Mouse (Mus musculus): ENCODE measurements around the gene H1f0. TPM values are rescaled to one million over a fixed set of nuclear protein-coding genes. Genes with fewer than 3 reads are reported as not detected.
A peak's percentile ranks its signal among the peaks of the same experiment; 100 is the strongest.

H1f0 gene
- polyA plus RNA-seq, 1 experiment from 2014 or later, result 340 TPM

GRCm38 (mm10) chr15:79051461-79052360, 23.5 kb downstream of the H1f0 start:
- no peak for ATAC-seq (ENCODE audit: insufficient read depth, low FRiP score, low TSS enrichment)
- Histone ChIP-seq H3K36me3 (ENCODE audit: control insufficient read depth, insufficient read depth, low read length) (peaks cover 16% of the 10 kb centered on the region), H3K27ac (ENCODE audit: low read depth, low read length) (no peak overlapping the region), H3K9me3 (ENCODE audit: control insufficient read depth, low read length) (no peaks in the 10 kb centered on the region), H3K9ac (ENCODE audit: low read length) (no peak overlapping the region), H3K27me3 (ENCODE audit: control insufficient read depth, insufficient read depth, low read length) (no peaks in the 10 kb centered on the region), H3K4me2 (ENCODE audit: low read depth) (no peak overlapping the region), H3K4me1 (ENCODE audit: control insufficient read depth, insufficient read depth, low read length) (peaks cover 3% of the 10 kb centered on the region; the same call in 1 of the 2 replicates), H3K4me3 (ENCODE audit: low read depth, low read length) (no peak overlapping the region)
- no peak for DNase-seq (ENCODE audit: low spot score)
- 77% methylated on average over 13 of the region's 13 CpGs for WGBS

GRCm38 (mm10) chr15:79052366-79052765, 24.1 kb downstream of the H1f0 start:
- H3K36me3 ChIP-seq (ENCODE audit: control insufficient read depth, insufficient read depth, low read length), result peaks cover 16% of the 10 kb centered on the region
- no peaks in the 10 kb centered on the region for H3K27me3 ChIP-seq (ENCODE audit: control insufficient read depth, insufficient read depth, low read length)
- no peak for DNase-seq (ENCODE audit: low spot score)
- H3K27ac ChIP-seq (ENCODE audit: low read depth, low read length), result no peak overlapping the region
- no peak overlapping the region for H3K4me3 ChIP-seq (ENCODE audit: low read depth, low read length)
- H3K9ac ChIP-seq (ENCODE audit: low read length), result no peak overlapping the region
- ATAC-seq (ENCODE audit: insufficient read depth, low FRiP score, low TSS enrichment), result no peak
- H3K4me2 ChIP-seq (ENCODE audit: low read depth), result no peak overlapping the region
- no peaks in the 10 kb centered on the region for H3K9me3 ChIP-seq (ENCODE audit: control insufficient read depth, low read length)
- WGBS, result 77% methylated on average over 2 of the region's 2 CpGs
- peaks cover 3% of the 10 kb centered on the region; the same call in 1 of the 2 replicates for H3K4me1 ChIP-seq (ENCODE audit: control insufficient read depth, insufficient read depth, low read length)

GRCm38 (mm10) chr15:79056601-79057000, 28.4 kb downstream of the H1f0 start:
- Histone ChIP-seq H3K4me3 (ENCODE audit: low read depth, low read length) (no peak overlapping the region), H3K4me2 (ENCODE audit: low read depth) (no peak overlapping the region), H3K27ac (ENCODE audit: low read depth, low read length) (no peak overlapping the region), H3K4me1 (ENCODE audit: control insufficient read depth, insufficient read depth, low read length) (no peaks in the 10 kb centered on the region), H3K9me3 (ENCODE audit: control insufficient read depth, low read length) (no peaks in the 10 kb centered on the region), H3K36me3 (ENCODE audit: control insufficient read depth, insufficient read depth, low read length) (peaks cover 20% of the 10 kb centered on the region), H3K9ac (ENCODE audit: low read length) (no peak overlapping the region), H3K27me3 (ENCODE audit: control insufficient read depth, insufficient read depth, low read length) (no peaks in the 10 kb centered on the region)
- DNase-seq (ENCODE audit: low spot score) (no peak), ATAC-seq (ENCODE audit: insufficient read depth, low FRiP score, low TSS enrichment) (no peak)
- WGBS, result 90% methylated on average over 7 of the region's 7 CpGs

GRCm38 (mm10) chr15:79057850-79058249, 29.6 kb downstream of the H1f0 start:
- Histone ChIP-seq H3K27me3 (ENCODE audit: control insufficient read depth, insufficient read depth, low read length) (no peaks in the 10 kb centered on the region), H3K4me2 (ENCODE audit: low read depth) (no peak overlapping the region), H3K9ac (ENCODE audit: low read length) (no peak overlapping the region), H3K4me3 (ENCODE audit: low read depth, low read length) (no peak overlapping the region), H3K27ac (ENCODE audit: low read depth, low read length) (no peak overlapping the region), H3K36me3 (ENCODE audit: control insufficient read depth, insufficient read depth, low read length) (peaks cover 20% of the 10 kb centered on the region), H3K4me1 (ENCODE audit: control insufficient read depth, insufficient read depth, low read length) (peaks cover 4% of the 10 kb centered on the region; the same call in 1 of the 2 replicates), H3K9me3 (ENCODE audit: control insufficient read depth, low read length) (no peaks in the 10 kb centered on the region)
- 87% methylated on average over 6 of the region's 6 CpGs for WGBS
- no peak for ATAC-seq (ENCODE audit: insufficient read depth, low FRiP score, low TSS enrichment)
- DNase-seq (ENCODE audit: low spot score), result no peak

- ATAC-seq (ENCODE audit: insufficient read depth, low FRiP score, low TSS enrichment) (no peak), DNase-seq (ENCODE audit: low spot score) (no peak)
- Histone ChIP-seq H3K27me3 (ENCODE audit: control insufficient read depth, insufficient read depth, low read length) (no peaks in the 10 kb centered on the region), H3K4me1 (ENCODE audit: control insufficient read depth, insufficient read depth, low read length) (peaks cover 4% of the 10 kb centered on the region; the same call in 1 of the 2 replicates), H3K4me2 (ENCODE audit: low read depth) (no peak overlapping the region), H3K36me3 (ENCODE audit: control insufficient read depth, insufficient read depth, low read length) (peaks cover 4% of the 10 kb centered on the region), H3K4me3 (ENCODE audit: low read depth, low read length) (no peak overlapping the region), H3K27ac (ENCODE audit: low read depth, low read length) (no peak overlapping the region), H3K9ac (ENCODE audit: low read length) (no peak overlapping the region), H3K9me3 (ENCODE audit: control insufficient read depth, low read length) (no peaks in the 10 kb centered on the region)
- 89% methylated on average over 14 of the region's 14 CpGs for WGBS
Measured at GRCm38 (mm10) chr15:79060887-79061565, 32.8 kb downstream of the H1f0 start.

GRCm38 (mm10) chr15:79062376-79063159, 34.3 kb downstream of the H1f0 start, which contains the start of gene Ankrd54:
Ankrd54 (minus strand) TSS chr15:79062893.
- DNase-seq (ENCODE audit: low spot score) (peak; percentile 96), ATAC-seq (ENCODE audit: insufficient read depth, low FRiP score, low TSS enrichment) (peak; percentile 100)
- Histone ChIP-seq H3K36me3 (ENCODE audit: control insufficient read depth, insufficient read depth, low read length) (peaks cover 4% of the 10 kb centered on the region), H3K4me3 (ENCODE audit: low read depth, low read length) (peak within 1 kb of the TSS; percentile 89), H3K4me2 (ENCODE audit: low read depth) (peak within 1 kb of the TSS; percentile 74), H3K9ac (ENCODE audit: low read length) (peak within 1 kb of the TSS; percentile 89), H3K27me3 (ENCODE audit: control insufficient read depth, insufficient read depth, low read length) (no peaks in the 10 kb centered on the region), H3K27ac (ENCODE audit: low read depth, low read length) (peak within 1 kb of the TSS; percentile 53; the same call in 1 of the 2 replicates), H3K4me1 (ENCODE audit: control insufficient read depth, insufficient read depth, low read length) (peaks cover 4% of the 10 kb centered on the region; the same call in 1 of the 2 replicates), H3K9me3 (ENCODE audit: control insufficient read depth, low read length) (no peaks in the 10 kb centered on the region)
- under 1% methylated on average over 72 of the region's 80 CpGs for WGBS

- 10% methylated on average over 14 of the region's 14 CpGs for WGBS
- DNase-seq (ENCODE audit: low spot score) (no peak), ATAC-seq (ENCODE audit: insufficient read depth, low FRiP score, low TSS enrichment) (no peak)
- Histone ChIP-seq H3K9me3 (ENCODE audit: control insufficient read depth, low read length) (no peaks in the 10 kb centered on the region), H3K4me3 (ENCODE audit: low read depth, low read length) (peak overlapping the region; percentile 19), H3K27me3 (ENCODE audit: control insufficient read depth, insufficient read depth, low read length) (no peaks in the 10 kb centered on the region), H3K9ac (ENCODE audit: low read length) (no peak overlapping the region), H3K4me1 (ENCODE audit: control insufficient read depth, insufficient read depth, low read length) (peaks cover 4% of the 10 kb centered on the region; the same call in 1 of the 2 replicates), H3K4me2 (ENCODE audit: low read depth) (peak overlapping the region; percentile 40), H3K27ac (ENCODE audit: low read depth, low read length) (no peak overlapping the region), H3K36me3 (ENCODE audit: control insufficient read depth, insufficient read depth, low read length) (peaks cover 4% of the 10 kb centered on the region)
Measured at GRCm38 (mm10) chr15:79063160-79063740, 35.0 kb downstream of the H1f0 start.

Data from neural tube, embryonic 11.5 days (tissue).